Mouse (Mus musculus) heart, postnatal 0 days (tissue): ENCODE measurements around the gene Tbc1d1. TPM values are rescaled to one million over a fixed set of nuclear protein-coding genes. Genes with fewer than 3 reads are reported as not detected.
"Not testable (repeated sequence)": the region's sequence is repeated elsewhere in the genome, so short reads cannot be mapped to it uniquely, and the experiment has no call there.

ENCODE experiments used
- ATAC-seq: fragments of 200-750 bp; cut with Nextera tagmentation; 2 replicates; pipeline ENCODE4 v1.8.0; 2017; ENCODE audit warnings: low read depth, moderate number of reproducible peaks, moderate library complexity; ENCODE audit not compliant: insufficient read depth
- DNase-seq: peaks from one replicate; pipeline ENCODE4 v3.0.0-alpha.2; 2016; ENCODE audit warnings: low spot score
- H3K27ac ChIP-seq: fragments of 300-500 bp; sonication (generic); 2 replicates; pipeline ENCODE4 v1.5.1; 2014; ENCODE audit warnings: low read depth, mild to moderate bottlenecking
- H3K27me3 ChIP-seq: fragments of 300-500 bp; sonication (generic); 2 replicates; pipeline ENCODE4 v1.6.1; 2014; ENCODE audit warnings: low read length, mixed read lengths; ENCODE audit not compliant: control insufficient read depth, insufficient read depth
- H3K36me3 ChIP-seq: fragments of 300-500 bp; sonication (generic); replicated peaks from 2 replicates; pipeline ENCODE4 v1.6.1; 2014; ENCODE audit warnings: low read length, mixed read lengths; ENCODE audit not compliant: control insufficient read depth, insufficient read depth
- H3K4me1 ChIP-seq: fragments of 300-500 bp; sonication (generic); 2 replicates; pipeline ENCODE4 v1.6.1; 2014; ENCODE audit warnings: antibody characterized with exemption; ENCODE audit not compliant: control insufficient read depth, insufficient read depth
- H3K4me2 ChIP-seq: fragments of 300-500 bp; sonication (generic); 2 replicates; pipeline ENCODE4 v1.6.1; 2014; ENCODE audit warnings: low read depth, mild to moderate bottlenecking, low read length, moderate library complexity
- H3K4me3 ChIP-seq: fragments of 300-500 bp; sonication (generic); 2 replicates; pipeline ENCODE4 v1.5.1; 2014; ENCODE audit warnings: low read depth, low read length
- H3K9ac ChIP-seq: fragments of 300-500 bp; sonication (generic); replicated peaks from 2 replicates; pipeline ENCODE4 v1.6.1; 2014; ENCODE audit warnings: low read depth, low read length, mixed read lengths
- H3K9me3 ChIP-seq: fragments of 300-500 bp; sonication (generic); replicated peaks from 2 replicates; pipeline ENCODE4 v1.6.1; 2016; ENCODE audit warnings: low read length; ENCODE audit not compliant: control insufficient read depth
- CTCF ChIP-seq: IDR thresholded peaks from 2 replicates; pipeline ENCODE4 v1.5.1; 2016; ENCODE audit warnings: antibody characterized with exemption, control low read depth, low read depth
- EP300 ChIP-seq: IDR thresholded peaks from 2 replicates; pipeline ENCODE4 v1.6.1; 2016; ENCODE audit warnings: antibody characterized with exemption, low read depth
- WGBS: fragments of 180-500 bp; shearing (Covaris S2); extraction: QIAGEN DNeasy Blood & Tissue Kit; methylation state at CpG from one replicate; pipeline ENCODE4 v1.1.7; 2014; 5-methylcytosine and 5-hydroxymethylcytosine counted together
- polyA plus RNA-seq: library from polyadenylated mRNA; unstranded; fragments of >200 nt; fragmentation: Nextera tagmentation; extraction: Ambion mirVana; gene quantifications from 2 replicates; pipeline ENCODE4 v1.2.1, GENCODE M21; 2015
- total RNA-seq: library from RNA; depleted of rRNA; stranded (reverse); fragments of >200 nt; gene quantifications from 2 replicates; pipeline ENCODE4 v1.2.3, GENCODE M21; 2014; ENCODE audit warnings: low replicate concordance

Tbc1d1 gene
- total and polyA plus RNA-seq, 2 experiments from 2014 or later: 22.4 to 55.4 TPM

DNA sequence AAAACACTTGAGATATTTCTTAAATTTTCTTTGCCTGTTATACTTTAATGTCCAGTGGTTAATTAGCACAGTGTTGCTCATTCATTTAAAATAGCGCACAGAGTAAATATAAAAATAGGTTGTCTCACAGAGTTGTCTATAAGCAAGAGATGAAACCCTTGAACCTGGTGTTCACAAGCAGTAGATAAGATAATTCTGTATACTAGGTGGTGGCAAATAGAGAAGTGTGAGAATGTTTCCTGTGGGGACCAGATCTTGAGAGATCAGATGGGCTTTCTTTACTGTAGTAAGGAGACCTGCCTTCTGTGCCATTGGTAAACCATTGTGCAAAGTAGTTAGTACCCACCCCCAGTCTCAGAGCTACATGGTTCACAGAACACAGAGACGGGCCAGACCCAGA, 192.1 kb downstream of the Tbc1d1 start:
- TF ChIP-seq EP300 (no peak), CTCF (no peak)
- 95% methylated on average over 2 of the region's 2 CpGs for WGBS

DNA sequence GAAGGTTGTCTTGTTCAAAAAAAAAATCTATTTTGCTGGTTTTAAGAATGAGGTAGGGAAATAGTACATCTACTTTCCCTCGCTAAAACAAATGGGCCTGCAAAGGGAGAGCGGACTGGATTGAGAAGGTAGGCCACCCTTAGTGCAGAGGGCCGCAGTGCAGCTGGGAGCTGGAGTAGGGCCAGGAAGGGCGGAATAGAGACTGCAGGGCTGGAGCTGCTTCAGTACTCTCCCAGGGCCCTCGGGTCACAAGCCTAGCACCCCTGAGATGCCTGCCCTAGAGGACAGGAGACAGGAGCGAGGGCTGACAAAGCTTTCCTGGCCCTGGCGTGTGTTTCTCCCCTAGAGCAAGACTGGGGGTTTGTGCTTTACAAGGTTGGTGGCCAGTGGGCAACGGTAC, 192.7 kb downstream of the Tbc1d1 start:
- Histone ChIP-seq H3K36me3 (peaks cover 37% of the 10 kb centered on the region), H3K27me3 (no peaks in the 10 kb centered on the region), H3K27ac (no peak overlapping the region), H3K4me1 (peaks cover 5% of the 10 kb centered on the region; the same call in 1 of the 2 replicates), H3K9ac (no peak overlapping the region), H3K9me3 (no peaks in the 10 kb centered on the region), H3K4me3 (no peak overlapping the region), H3K4me2 (no peak overlapping the region)
- TF ChIP-seq EP300 (no peak), CTCF (no peak)
- 79% methylated on average over 8 of the region's 8 CpGs for WGBS
- DNase-seq (no peak), ATAC-seq (no peak)

More for the DNA sequence above, 192.1 kb downstream of the Tbc1d1 start:
- Histone ChIP-seq H3K27ac (no peak overlapping the region), H3K27me3 (no peaks in the 10 kb centered on the region), H3K4me3 (no peak overlapping the region), H3K4me2 (no peak overlapping the region), H3K36me3 (peaks cover 37% of the 10 kb centered on the region), H3K9me3 (no peaks in the 10 kb centered on the region), H3K4me1 (peaks cover 6% of the 10 kb centered on the region; the same call in 1 of the 2 replicates), H3K9ac (no peak overlapping the region)
- DNase-seq: no peak
- no peak for ATAC-seq

DNA sequence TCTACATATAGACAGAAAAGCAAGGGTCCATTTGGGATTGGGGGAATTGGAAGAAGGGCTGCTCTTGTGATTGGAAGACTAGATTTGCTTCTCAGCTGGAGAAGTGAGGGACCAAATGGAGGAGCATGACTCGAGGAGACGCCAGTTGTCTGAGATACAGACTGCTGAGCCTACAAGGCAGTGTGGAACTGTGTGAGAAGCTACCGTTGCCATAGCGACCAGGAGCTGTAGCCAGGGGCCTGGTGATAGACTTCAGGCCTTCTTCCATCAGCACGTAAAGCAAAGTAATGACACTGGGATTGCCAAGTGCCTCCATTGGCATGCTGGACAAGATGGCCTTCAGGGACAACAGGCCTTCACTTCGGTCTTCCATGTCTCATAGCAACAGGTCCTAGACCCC, 195.9 kb downstream of the Tbc1d1 start:
- H3K36me3 ChIP-seq: peaks cover 28% of the 10 kb centered on the region
- 81% methylated on average over 6 of the region's 6 CpGs for WGBS

DNA sequence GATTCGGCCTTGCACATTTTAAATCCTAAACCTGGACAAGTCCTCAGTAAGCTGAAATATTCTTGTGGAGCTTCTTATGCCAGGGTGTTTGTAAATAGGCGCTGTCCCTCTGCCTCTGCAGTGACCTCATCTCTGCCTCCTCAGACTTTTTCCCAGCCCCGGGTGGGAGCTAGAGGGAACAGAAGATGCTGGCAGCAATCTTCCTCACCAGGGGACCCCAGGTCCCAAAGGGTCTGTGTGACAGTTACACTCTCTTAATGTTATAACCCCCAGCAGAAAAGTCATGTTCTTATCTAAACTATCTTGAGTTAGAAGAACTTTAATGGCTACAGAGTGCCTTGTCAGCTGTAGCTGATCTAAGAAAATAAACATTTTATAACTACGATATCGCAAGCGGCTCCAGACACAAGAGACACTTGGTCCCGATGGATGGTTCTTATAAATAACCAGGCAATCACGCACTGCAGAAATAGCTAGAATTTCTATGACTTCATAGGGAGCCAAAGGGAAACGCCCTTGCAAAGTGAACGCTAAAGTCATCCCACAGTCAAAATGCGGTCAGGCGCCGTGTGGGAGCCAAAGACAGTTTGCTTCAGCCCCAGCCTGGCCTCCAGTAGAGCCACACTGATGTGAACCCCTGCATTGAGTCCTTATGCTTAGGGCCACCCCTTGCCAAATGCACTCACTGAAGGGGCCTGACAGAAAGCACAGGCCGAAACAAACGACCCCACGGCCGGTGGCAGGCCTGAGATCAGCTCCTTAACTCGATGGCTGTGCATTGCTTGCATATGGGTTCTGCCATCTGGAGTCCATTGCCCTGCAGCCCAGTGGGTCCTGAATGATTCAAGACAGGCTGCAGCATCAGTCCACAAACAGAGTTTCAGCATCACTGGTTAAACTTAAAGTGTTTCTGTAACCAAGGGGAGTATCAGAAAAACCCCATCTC, 202.8 kb downstream of the Tbc1d1 start:
- H3K4me3 ChIP-seq: no peak overlapping the region
- no peak for DNase-seq
- peak overlapping the region; percentile 45 for H3K27ac ChIP-seq
- no peaks in the 10 kb centered on the region for H3K27me3 ChIP-seq
- no peak for TF ChIP-seq CTCF
- no peak for TF ChIP-seq EP300
- H3K4me2 ChIP-seq: no peak overlapping the region
- ATAC-seq: peak; percentile 45
- 0 out of 2 replicates have a peak, but pooled peaks cover 4% of the 10 kb centered on the region for H3K9me3 ChIP-seq
- H3K9ac ChIP-seq: no peak overlapping the region
- H3K36me3 ChIP-seq: no peaks in the 10 kb centered on the region
- H3K4me1 ChIP-seq: peaks cover 19% of the 10 kb centered on the region
- 50% methylated on average over 18 of the region's 18 CpGs for WGBS

More for the DNA sequence above, 195.9 kb downstream of the Tbc1d1 start:
- no peak overlapping the region for H3K4me2 ChIP-seq
- no peaks in the 10 kb centered on the region for H3K27me3 ChIP-seq
- DNase-seq (no peak), ATAC-seq (no peak)
- no peak overlapping the region for H3K27ac ChIP-seq
- H3K4me3 ChIP-seq: no peak overlapping the region
- no peaks in the 10 kb centered on the region for H3K4me1 ChIP-seq
- no peaks in the 10 kb centered on the region for H3K9me3 ChIP-seq
- TF ChIP-seq EP300: no peak
- no peak for TF ChIP-seq CTCF
- H3K9ac ChIP-seq: no peak overlapping the region

DNA sequence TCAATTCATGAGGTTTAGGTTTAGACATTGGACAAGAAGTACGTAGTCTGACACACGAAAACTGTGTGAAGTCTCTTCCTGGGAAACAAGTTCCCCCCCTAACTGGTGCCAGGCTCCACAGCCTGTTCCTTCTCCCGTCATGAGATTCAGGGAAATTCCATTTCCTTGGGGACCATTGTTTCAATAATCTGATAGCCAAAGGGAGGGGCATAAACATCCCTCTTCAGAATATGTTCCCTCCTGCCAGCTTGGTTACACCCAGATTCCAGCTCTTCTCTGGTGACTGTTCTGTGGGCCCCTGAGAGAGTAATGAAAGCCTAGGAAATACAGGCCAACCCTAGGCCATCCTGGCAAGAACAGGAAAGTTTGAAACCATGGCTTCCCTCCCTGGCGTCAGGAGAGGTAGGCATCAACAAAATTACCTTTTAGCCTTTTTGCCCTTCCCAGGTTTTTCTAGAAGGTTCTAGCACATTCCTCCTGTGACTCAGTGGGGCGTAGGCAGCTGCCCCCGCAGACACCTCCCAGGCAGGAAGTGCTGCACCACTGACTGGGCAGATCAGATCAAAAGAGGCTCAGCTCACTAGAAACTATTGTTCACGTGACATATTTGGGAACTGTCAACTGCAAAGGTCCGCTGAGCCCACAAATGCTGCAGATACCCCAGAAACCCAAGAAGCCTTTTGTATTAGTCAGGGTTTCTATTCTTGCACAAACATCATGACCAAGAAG, 204.2 kb downstream of the Tbc1d1 start:
- no peaks in the 10 kb centered on the region for H3K27me3 ChIP-seq
- ATAC-seq (no peak), DNase-seq (no peak)
- no peak overlapping the region for H3K4me2 ChIP-seq
- peaks cover 30% of the 10 kb centered on the region for H3K4me1 ChIP-seq
- H3K27ac ChIP-seq: 0 out of 2 replicates have a peak overlapping the region, but pooled peaks have one; percentile 15
- 67% methylated on average over 8 of the region's 8 CpGs for WGBS
- H3K4me3 ChIP-seq: no peak overlapping the region
- H3K9ac ChIP-seq: no peak overlapping the region
- 0 out of 2 replicates have a peak, but pooled peaks cover 4% of the 10 kb centered on the region for H3K9me3 ChIP-seq
- TF ChIP-seq CTCF: no peak
- no peak for TF ChIP-seq EP300
- no peaks in the 10 kb centered on the region for H3K36me3 ChIP-seq

DNA sequence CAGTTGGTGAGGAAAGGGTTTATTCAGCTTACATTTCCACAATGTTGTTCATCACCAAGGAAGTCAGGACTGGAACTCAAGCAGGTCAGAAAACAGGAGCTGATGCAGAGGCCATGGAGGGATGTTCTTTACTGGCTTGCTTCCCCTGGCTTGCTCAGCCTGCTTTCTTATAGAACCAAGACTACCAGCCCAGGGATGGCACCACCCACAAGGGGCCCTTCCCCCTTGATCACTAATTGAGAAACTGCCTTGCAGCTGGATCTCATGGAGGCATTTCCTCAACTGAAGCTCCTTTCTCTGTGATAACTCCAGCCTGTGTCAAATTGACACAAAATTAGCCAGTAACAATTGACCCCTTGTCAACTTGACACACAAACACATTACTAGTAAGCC, 204.8 kb downstream of the Tbc1d1 start:
- H3K27me3 ChIP-seq, H3K9me3 ChIP-seq, H3K27ac ChIP-seq, DNase-seq, H3K36me3 ChIP-seq, ATAC-seq, H3K4me2 ChIP-seq, H3K4me3 ChIP-seq, H3K9ac ChIP-seq: not testable (repeated sequence)
- H3K4me1 ChIP-seq: peaks cover 33% of the 10 kb centered on the region
